Mouse (Mus musculus): ENCODE measurements at regions not wholly inside any gene's neighbourhood (a gene's known extent, or its start where the extent isn't known, plus 50 kb on each side); places are given as distances from the start of the nearest gene placed in this dataset.
"Not testable (repeated sequence)": the region's sequence is repeated elsewhere in the genome, so short reads cannot be mapped to it uniquely, and the experiment has no call there.

GRCm38 (mm10) chr15:60333573-60334306 lies 317.3 kb upstream of the 4933412E24Rik start:
- DNase-seq (ENCODE audit: low read depth in 1 of 2, low spot score in 2 of 2): no peak

GRCm38 (mm10) chr15:60317577-60317976 lies 301.2 kb upstream of the 4933412E24Rik start:
- no peak for DNase-seq (ENCODE audit: low read depth in 1 of 2, low spot score in 2 of 2)

- no peak for DNase-seq (ENCODE audit: low read depth in 1 of 2, low spot score in 2 of 2)
Observed at GRCm38 (mm10) chr15:60315210-60315609, 298.8 kb upstream of the 4933412E24Rik start.

GRCm38 (mm10) chr15:60309909-60310308 lies 293.5 kb upstream of the 4933412E24Rik start:
- DNase-seq (ENCODE audit: low read depth in 1 of 2, low spot score in 2 of 2): no peak

GRCm38 (mm10) chr15:60308968-60309367 lies 292.6 kb upstream of the 4933412E24Rik start:
- no peak for DNase-seq (ENCODE audit: low read depth in 1 of 2, low spot score in 2 of 2)

GRCm38 (mm10) chr15:60308126-60308525 lies 291.7 kb upstream of the 4933412E24Rik start:
- no peak for DNase-seq (ENCODE audit: low read depth in 1 of 2, low spot score in 2 of 2)

GRCm38 (mm10) chr15:60303501-60303900 lies 287.1 kb upstream of the 4933412E24Rik start:
- no peak for DNase-seq (ENCODE audit: low read depth in 1 of 2, low spot score in 2 of 2)

GRCm38 (mm10) chr15:60301939-60302338 lies 285.5 kb upstream of the 4933412E24Rik start:
- no peak for DNase-seq (ENCODE audit: low read depth in 1 of 2, low spot score in 2 of 2)

GRCm38 (mm10) chr15:60285321-60285720 lies 268.9 kb upstream of the 4933412E24Rik start:
- DNase-seq (ENCODE audit: low read depth in 1 of 2, low spot score in 2 of 2): no peak

GRCm38 (mm10) chr15:60280378-60280777 lies 264.0 kb upstream of the 4933412E24Rik start:
- DNase-seq (ENCODE audit: low read depth in 1 of 2, low spot score in 2 of 2): no peak

GRCm38 (mm10) chr15:60253661-60254060 lies 237.2 kb upstream of the 4933412E24Rik start:
- not testable (repeated sequence) for DNase-seq (ENCODE audit: low read depth in 1 of 2, low spot score in 2 of 2)

GRCm38 (mm10) chr15:60226335-60226938 lies 210.0 kb upstream of the 4933412E24Rik start:
- DNase-seq (ENCODE audit: low read depth in 1 of 2, low spot score in 2 of 2): no peak

GRCm38 (mm10) chr15:60195070-60195469 lies 178.7 kb upstream of the 4933412E24Rik start:
- DNase-seq (ENCODE audit: low read depth in 1 of 2, low spot score in 2 of 2): no peak

- no peak for DNase-seq (ENCODE audit: low read depth in 1 of 2, low spot score in 2 of 2)
Observed at GRCm38 (mm10) chr15:60193157-60193556, 176.7 kb upstream of the 4933412E24Rik start.

- DNase-seq (ENCODE audit: low read depth in 1 of 2, low spot score in 2 of 2): no peak
Observed at GRCm38 (mm10) chr15:60187002-60187715, 170.7 kb upstream of the 4933412E24Rik start.

GRCm38 (mm10) chr15:60141554-60142070 lies 125.2 kb upstream of the 4933412E24Rik start:
- peak in 1 of 2 experiments; percentile 6 for DNase-seq (ENCODE audit: low read depth in 1 of 2, low spot score in 2 of 2)

- no peak for DNase-seq (ENCODE audit: low read depth in 1 of 2, low spot score in 2 of 2)
Observed at GRCm38 (mm10) chr15:60136671-60137070, 120.3 kb upstream of the 4933412E24Rik start.

- DNase-seq (ENCODE audit: low read depth in 1 of 2, low spot score in 2 of 2): no peak
Observed at GRCm38 (mm10) chr15:60134515-60134914, 118.1 kb upstream of the 4933412E24Rik start.

GRCm38 (mm10) chr15:60132701-60133100 lies 116.3 kb upstream of the 4933412E24Rik start:
- DNase-seq (ENCODE audit: low read depth in 1 of 2, low spot score in 2 of 2): no peak

GRCm38 (mm10) chr15:60124461-60124860 lies 108.0 kb upstream of the 4933412E24Rik start:
- DNase-seq (ENCODE audit: low read depth in 1 of 2, low spot score in 2 of 2): no peak

- DNase-seq (ENCODE audit: low read depth in 1 of 2, low spot score in 2 of 2): no peak
Observed at GRCm38 (mm10) chr15:60119926-60120325, 103.5 kb upstream of the 4933412E24Rik start.

GRCm38 (mm10) chr15:60111885-60112284 lies 95.5 kb upstream of the 4933412E24Rik start:
- no peak for DNase-seq (ENCODE audit: low read depth in 1 of 2, low spot score in 2 of 2)
